Mouse (Mus musculus) bone marrow macrophage, adult 2 months (primary cell): ENCODE data around the gene Bbx.

Experiments
- CTCF ChIP-seq: IDR thresholded peaks from 2 replicates; pipeline ENCODE4 v1.5.1; 2012; ENCODE audit warnings: low read depth, mild to moderate bottlenecking, low read length, moderate library complexity
- POLR2A ChIP-seq: IDR thresholded peaks from 2 replicates; pipeline ENCODE4 v1.6.1; 2012; ENCODE audit warnings: mild to moderate bottlenecking, low read depth, low read length, borderline replicate concordance

GRCm38 (mm10) chr16:50182988-50183387 lies 249.2 kb downstream of the Bbx start:
- TF ChIP-seq CTCF (no peak), POLR2A (no peak)
